Mouse (Mus musculus) urinary bladder, adult 18-20 months (tissue): ENCODE measurements at regions not wholly inside any gene's neighbourhood (a gene's known extent, or its start where the extent isn't known, plus 50 kb on each side); places are given as distances from the start of the nearest gene placed in this dataset.

ENCODE experiments used
- DNase-seq, 2 experiments: peaks; one replicate each; pipeline ENCODE4 v3.0.0; 2022; ENCODE audit warnings: low spot score in 2 of 2, mixed read lengths in 2 of 2

DNA sequence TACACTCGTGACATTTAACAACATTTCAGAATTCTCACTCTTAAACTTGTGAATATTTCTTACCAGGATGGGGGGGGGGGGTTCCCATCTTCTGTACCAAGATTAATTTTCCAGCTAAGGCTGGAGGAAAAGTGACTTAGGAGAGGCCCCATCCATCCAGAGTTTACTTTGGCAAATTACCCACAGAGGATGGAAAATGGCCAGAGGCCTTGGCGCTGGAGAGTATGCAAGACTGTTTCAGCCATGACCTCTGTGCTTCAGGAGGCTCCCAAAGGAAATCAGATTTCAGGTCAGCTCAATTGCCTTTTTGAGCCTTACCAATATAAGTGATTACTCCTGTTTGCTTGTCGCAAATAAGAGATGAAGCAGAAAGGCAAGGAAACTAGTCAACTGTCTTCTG lies 143.4 kb upstream of the F930015N05Rik start:
- DNase-seq = no peak

DNA sequence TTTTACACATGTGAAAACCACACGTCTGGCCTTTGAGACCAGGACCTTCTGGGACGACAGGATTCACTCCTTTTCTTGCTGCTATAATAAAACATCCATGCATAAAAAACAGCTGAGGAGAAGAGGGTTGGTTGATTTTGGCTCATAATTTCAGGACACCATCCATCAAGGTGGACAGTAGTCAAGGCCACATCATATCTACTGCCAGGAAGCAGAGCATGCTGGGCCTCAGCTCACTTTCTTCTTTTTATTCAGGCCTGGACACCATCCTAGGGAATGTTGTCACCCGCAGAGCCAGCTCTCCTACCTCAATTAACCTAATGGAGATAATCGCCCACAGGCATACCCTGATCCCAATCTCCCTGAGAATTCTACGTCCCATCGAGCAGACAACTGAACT lies 149.6 kb upstream of the F930015N05Rik start:
- no peak for DNase-seq

DNA sequence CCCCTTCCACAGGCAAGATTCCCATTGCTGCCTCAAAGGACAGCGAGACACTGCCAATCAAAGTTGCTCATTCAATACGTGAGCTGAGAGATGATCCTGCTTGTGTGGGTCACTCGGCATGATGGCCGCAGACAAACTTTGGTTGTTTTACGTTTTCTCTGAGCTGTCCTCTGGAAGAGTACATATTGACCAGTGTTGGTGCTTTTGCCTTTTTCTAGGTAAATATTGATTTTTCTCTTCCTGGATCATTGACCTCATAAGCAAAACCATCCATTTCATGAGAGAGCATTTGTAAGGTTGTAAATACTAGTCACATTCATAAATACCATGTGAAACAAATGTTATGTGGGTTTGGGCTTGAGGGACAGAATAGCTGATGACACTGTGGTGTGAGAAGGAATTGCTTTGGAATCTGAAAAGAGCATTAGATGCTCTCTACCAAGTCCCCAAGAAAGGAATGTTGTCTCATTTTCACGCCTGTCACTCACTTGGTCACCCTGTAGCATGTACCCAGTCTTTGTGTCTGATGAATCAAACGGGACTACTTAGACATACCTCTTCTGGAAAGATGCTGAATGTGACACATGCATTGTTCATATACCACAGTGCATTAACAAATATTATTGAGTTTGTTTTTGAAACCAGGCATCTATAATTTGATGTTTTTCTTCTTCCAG lies 150.7 kb upstream of the F930015N05Rik start:
- DNase-seq = no peak

DNA sequence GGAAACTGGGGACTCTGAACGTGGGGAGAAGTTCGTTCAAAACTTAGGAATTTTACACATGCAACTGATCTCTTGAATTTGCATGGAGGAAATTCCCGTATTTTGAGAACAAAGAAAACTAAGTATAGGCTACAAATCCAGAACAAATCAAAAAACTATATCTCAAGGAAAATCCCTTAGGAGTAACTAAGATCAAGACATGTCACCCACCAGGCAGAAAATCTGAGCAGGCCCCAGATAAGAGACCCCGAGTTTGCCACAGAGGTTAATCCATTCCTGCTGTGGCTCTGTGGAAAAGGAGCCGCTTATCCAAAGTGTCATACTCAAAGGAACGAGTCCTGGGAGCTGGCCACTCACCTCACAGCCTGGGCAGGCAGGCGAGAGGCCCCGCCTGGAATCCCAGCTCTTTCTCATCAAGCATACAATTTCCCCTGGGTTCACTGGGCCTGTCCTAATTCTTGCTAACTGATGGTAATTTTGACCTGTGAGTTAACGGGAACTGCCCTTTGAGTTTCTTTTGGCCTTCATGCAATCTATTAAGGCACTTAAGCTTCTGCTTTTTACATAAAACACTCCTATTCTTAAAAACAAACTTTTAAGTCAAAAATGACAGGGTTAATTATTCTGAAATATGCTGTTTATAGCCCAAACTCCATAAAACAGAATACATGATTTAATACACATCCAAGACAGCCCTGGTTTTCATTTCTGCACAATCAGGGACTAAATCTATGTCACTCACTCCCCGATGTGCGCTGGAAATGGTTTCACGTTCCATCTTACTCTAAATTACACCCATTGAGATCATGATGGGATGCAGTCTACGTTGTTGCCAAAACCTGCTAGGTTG lies 151.5 kb upstream of the F930015N05Rik start:
- no peak for DNase-seq

DNA sequence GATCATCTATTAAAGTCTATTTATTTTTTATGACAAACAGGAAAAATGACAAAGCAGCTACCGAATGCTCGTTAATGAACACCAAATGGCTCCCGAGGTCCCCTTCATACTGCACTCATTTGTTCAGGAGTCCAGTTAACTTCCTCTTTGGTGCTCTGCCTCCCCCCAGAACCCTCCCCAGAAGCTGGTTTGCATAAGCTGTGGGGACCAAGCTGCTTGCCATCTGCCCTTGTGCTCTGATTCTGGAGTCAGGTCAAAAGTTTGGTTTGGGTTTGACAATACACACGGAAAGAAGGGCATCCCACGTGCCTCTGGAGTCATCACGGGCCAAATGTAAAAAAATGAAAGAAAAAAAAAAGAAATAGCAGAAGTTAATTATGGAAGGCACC lies 152.1 kb upstream of the F930015N05Rik start:
- DNase-seq = no peak

DNA sequence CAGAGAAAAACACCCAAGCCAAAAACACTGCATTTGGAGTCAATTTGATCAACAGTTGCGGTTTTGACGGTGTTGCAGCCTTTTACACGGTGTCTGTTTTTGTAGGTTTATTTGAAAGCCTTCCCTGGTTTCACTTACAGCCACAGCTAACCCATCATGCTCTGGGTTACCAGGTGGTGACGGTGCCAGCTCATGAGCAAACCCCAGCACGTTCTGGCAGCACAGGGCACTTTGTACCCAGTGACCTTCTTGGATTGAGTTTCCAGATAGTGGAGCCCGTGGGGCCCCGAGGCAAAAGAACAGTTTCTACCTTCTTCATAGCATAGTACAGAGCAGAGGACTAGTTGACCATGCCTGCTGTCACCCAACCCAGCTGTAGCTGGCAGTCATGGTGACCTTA lies 152.6 kb upstream of the F930015N05Rik start:
- no peak for DNase-seq

DNA sequence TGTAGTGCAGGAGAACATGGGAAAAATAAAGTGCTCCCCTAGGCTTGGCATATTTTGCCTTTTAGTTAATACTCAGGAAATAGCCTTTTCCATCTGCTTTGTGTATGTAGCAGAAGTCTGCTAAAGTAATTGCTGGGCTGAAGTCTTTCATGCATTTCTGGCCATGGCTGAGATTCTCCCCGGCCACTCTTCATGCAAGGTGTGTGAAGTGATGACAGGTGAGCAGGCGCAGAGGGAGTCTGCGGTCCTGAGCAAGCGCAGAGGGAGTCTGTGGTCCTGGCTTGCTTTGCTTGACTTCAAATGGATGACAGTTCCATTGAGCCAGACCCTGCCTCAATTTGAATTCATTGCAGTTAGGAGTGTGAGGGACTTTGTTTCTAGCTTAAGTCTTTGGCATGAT lies 153.6 kb upstream of the F930015N05Rik start:
- no peak for DNase-seq

DNA sequence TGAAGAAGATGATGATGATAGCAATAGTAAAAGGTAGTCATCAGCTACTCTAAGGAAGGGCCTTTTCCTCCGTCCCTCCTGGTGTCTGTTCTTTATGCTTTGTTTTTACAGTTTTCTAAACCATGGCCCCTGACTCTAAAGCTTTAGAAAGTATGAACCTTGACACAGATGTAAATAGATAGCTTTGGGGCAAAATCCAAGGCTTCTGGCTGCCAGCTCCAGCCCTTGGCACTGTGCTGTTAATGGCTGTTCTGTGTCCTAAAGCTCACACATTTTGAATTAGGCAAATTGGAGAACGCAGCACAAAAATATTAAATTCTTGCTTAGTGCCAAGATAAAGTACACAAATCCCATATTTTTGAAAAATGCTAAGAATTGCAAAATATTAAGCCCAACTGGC lies 155.8 kb upstream of the F930015N05Rik start:
- no peak for DNase-seq

DNA sequence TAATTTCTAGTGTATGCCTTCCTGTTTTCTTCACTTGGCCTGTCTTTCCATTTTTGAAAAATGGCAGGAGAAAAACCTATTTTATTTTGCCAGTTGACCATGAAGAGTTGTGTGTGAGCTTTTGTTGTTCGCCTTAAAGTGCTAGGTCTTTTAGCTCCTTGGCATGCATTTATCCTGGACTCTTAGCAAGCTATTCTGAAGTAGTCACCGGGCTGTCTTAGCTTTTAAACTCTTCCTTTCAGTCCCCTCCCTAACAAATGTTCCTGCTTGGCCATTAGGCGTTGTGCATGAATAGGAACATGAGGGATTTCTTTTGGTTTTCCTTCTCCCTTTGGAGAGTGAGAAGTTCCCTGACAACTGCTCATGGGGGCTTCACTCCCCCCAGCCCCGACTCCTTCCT lies 160.9 kb upstream of the F930015N05Rik start:
- DNase-seq = no peak

DNA sequence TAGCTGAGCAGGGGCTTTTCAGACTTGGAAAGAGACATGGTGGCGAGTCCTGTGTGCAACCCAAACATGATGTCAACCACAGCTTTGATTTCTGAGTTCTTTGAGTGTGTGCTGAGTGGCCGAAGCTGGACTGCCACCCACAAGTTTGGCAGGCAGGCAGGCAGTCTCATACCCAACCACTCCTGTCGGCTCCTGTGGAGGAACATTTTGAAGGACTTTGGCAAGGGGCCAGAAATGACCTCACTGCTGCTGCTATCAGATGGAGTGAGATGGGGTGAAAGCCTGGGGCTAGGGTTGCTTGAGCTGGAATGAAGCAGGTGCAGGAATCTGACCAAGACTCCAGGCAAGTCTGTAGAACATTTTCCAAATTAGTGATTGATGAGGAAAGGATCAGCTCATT lies 162.7 kb upstream of the F930015N05Rik start:
- DNase-seq = no peak

DNA sequence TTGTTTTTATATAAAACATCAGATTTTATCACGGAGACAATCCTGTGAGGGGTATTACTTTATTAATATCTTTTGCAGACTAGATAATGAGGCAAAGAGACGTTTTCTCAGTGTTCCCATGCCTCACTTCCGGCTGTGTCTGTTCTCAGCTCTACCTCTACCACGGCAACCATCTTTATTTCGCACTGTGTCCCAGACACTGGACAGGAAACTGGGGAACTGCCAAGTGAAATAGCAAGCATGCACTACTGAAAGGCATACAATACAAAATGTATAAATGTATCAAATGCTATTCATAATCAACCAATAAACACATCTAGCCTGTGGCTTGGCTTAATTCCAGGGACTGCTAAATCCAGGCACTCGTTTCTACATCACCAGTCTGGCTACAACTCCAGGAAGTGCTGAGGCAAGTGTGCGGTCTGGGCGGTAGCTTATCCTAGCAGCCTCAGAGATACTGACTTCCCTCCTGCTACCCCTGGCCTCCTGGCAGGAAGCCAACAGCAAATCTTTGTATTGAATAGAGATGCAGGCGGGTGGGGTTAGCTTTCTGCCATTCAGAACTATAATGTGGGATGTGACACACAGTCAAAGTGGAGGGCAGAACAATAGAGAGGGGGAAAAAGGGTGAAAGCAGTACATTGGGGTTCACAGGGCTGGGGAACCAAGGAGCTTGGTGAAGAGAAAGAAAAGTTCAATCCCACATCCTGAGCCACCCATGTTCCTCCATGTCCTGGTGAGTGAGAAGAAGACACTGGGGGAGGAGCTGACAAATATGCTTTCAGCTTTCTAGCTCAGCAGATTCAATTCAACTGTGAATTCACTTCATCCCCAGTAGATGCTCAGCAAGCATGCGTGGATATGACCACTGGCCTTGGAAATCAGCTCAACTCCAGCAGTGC lies 164.0 kb upstream of the F930015N05Rik start:
- DNase-seq = no peak

DNA sequence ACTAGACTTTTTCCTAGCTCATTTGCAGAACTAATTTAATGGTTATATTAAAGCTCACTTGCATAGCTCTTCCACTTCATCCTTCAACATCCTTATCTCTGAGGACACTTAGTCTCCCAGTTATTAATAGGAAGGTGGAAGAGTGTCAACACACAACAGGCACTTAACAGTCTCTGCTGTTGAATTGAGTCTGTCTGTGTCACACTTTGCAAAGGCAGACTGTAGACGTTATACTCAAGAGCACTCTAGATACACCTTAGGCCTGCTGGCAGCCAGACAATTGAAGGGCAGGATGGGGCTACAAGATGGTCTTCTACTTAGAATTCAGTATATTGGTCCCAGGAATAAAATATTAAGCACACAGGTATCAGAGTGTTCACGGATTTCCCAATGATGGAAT lies 172.6 kb upstream of the F930015N05Rik start:
- no peak for DNase-seq

DNA sequence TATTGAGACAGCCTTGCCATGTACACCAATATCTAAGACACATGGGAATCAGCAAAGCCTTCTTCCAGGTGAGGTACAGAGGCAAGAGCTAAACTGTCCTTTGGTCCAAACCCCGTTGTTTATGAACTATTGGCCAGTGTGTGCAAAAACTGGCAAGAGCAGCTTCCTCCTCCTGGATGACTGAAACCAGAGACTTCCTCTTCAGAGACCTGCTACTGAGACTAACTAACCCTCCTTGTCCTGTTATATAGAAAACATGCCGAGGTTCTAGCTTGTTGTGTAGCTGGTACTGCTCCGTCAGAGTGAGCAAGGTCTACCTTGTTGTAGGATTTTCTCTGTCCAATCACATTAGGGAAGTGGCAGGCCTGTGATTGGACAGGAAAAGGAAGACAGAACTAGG lies 174.3 kb upstream of the F930015N05Rik start:
- no peak for DNase-seq

DNA sequence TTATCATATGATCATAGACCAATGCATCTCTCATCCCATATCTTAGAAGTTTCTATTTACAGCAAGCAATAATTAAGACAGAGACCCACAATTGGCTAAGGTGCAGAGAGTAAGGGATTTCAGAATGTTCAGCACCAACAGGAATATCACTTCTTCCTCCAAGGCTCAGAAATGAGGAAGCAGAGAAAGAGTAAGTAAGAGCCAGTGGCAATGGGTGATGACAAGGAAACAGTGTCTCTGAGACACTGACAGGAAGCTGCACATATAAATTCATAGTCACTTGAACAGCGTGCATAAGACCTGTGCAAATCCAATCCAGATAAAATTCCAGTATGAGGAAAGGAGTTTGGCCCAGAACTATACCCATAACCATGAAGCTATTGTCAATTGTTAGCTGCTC lies 178.7 kb upstream of the F930015N05Rik start:
- DNase-seq = no peak

DNA sequence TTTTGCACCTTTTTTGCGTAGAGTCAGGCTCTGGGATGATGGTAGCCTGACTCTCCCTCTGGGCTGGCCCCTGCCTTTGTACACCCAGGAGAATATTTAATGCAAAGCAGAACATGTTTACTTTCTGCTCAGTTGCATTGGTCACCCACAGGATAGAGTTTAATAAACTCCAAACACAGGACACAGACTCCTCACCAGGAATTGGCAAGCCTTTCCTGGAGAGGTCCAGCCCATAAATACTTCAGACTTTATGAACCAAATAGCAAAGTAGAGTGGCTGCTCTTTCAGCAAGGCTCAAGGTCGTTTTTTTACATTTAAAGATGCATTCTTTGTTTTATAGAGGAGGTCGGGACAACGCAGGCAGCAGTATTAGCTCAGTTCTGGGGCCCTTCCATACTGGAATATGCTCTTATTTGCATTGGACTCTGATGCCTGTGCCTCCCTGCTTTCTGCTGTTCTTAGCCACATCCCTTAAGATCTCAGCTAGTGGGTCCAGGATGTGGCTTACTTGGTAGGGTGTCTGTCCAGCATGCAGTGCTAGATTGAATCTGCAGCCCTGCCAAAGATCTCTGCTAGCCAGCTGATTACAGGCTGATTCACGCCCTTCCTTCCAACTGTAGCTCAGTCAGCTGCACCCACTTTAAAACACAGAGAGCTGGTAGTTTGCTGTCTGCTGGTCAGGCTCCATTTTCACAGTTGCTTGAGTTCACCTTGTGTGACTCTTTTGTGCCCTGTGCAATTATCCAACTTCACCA lies 182.4 kb upstream of the F930015N05Rik start:
- DNase-seq = no peak

DNA sequence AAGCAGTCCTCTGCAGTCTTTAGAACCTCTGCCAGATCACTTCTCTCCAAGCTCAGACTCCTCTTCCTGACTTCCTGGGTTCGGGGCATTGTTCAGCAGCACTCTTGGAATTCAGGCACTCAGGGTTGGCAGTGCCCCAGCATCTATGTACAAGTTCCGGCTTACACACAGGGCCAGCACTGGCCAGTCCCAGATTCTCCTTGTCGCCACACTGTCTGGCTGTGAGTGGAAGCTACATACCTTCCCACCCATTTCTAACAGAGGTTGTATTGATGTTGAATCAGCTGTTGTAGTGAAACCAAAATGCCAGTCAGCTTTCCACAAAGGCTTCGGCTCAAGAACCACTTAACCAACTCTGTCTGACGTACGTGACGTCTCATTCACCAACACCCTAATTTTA lies 190.7 kb upstream of the F930015N05Rik start:
- DNase-seq = no peak

DNA sequence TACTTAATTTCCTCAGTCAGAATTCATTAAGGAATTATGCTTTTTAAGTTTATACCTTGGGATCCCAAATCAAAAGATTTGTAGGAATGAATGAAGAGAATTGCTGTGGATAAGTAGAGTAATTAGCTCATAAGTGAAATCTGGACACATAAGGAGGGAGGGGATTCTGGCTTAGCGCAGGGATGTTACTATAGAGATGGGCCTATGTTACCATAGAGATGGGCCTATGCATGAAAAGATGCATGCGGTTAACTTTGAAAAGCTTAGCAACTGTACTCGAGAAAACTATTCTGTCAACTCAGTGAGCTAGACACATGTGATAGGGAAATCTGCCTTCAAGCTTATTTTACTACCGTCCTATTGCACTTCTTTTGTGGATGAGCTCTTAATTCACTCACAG lies 204.5 kb upstream of the F930015N05Rik start:
- DNase-seq = no peak

DNA sequence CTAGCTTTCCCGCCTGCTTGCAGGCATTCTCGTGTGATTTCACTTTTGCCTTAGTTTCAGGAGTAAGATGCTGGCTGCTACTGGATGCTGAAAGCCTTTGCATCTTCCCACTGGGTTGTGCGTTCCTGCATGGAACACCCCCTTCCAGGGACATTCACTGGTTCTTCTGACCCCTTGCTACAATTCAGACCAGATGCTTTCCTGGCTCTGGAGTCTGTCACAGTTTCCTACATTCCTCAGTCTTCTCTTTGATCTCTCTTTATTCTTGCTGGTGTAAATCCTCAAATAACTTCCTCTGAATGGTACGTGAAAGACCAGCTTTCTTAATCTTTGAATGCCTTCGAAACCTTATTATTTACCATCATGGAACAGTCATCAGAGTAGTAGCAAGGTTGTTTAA lies 206.7 kb upstream of the F930015N05Rik start:
- DNase-seq = no peak

DNA sequence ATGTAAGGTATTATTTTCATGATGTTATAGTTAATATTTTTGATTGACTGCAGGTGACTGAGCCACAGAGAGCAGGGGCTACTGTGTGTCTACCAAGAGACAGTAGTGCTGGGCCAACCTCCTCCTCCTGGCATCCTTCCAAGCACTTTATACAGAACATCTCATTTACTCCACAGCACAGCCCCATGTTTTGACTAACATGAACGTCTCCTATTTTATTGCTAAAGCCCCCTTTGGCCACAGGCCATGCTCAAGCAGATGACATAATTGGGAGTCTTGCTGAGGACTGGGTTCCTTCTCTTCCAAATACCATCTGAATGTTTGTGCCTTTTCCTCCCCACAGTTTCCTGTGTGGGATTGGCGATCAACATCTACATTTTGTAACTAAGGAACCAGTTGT lies 211.5 kb upstream of the F930015N05Rik start:
- no peak for DNase-seq

DNA sequence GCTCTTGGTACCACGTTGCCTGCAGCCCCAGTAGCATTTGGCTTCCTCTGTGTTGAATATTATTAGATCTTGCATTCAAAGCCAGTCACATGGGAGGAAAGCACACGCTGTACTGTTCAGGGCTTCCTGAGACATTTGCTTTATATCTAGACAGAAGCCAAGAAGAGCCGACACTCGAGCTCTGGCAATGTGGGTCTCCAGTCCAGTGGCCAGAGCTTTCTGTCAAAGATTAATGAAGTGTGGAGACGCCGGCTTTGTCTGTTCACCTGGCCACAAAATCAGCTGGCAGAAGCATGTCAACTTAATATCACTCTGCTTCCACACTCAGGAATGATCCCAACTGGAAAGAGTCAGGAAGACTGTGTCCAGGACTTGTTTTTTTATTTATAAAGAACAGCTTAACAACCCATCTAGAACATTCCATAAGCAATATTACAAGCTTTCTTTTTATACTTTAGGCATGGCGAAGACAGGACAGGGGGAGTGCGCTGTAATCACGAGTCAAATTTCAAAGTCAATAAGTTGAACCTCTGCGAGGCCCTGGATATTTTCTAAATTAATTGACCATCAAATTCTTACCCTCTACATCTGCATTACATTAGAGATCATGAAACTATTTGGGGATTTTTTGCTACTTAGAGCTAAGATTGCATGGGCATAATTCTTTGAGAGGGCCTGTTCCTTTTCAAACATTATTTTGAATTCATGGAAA lies 214.3 kb upstream of the F930015N05Rik start:
- no peak for DNase-seq

DNA sequence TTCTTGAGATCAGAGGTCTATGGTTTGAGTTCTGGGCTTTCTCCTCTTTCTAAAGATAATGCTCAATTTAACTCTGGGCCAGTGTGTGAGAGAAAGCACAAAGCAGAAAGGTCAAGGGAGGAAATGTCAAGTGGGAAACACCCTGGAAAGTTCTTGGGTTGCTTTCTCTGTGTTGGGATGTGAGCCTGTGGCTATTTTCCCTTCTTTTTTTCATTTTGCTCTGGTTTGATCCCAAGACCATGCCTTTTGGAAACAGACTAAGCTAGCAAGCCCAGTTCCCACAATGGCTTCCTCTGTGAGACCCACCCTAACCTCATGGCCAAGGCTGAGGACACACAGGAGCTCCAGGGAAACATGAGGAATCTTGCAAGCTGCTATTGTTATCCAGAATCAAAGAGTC lies 216.4 kb upstream of the F930015N05Rik start:
- no peak for DNase-seq
